Mouse (Mus musculus) kidney, adult 2 months (tissue): ENCODE measurements around the gene Pxn.

ENCODE experiments used
- CTCF ChIP-seq: fragments of 200-500 bp; conservative IDR thresholded peaks from 2 replicates; pipeline ENCODE4 v1.5.1; 2011; ENCODE audit warnings: low read depth, mild to moderate bottlenecking, control low read depth, low read length, moderate library complexity, mixed read lengths; ENCODE audit not compliant: insufficient read depth, insufficient read length
- POLR2A ChIP-seq: fragments of 200-500 bp; IDR thresholded peaks from one replicate; pipeline ENCODE4 v1.6.1; 2011; ENCODE audit warnings: low read depth, low read length, control low read depth

DNA sequence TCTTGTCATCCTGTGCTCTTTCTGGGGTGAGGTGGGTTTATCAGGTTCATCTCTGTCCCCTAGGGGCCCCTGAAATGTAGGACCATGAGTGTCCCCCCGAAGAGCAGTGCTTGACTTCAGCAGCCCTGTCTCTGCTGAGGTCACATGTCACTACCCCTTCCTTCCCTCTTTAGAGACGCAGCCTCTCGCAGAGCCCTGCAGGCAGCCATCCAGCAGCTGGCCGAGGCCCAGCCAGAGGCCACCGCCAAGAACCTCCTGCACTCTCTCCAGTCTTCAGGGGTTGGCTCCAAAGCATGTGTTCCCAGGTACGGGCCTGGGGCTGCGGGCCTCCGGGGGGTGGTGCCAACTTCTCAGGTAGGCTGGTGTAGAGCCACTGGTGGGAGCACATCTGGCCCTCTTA lies 68.5 kb downstream of the Pxn start:
- TF ChIP-seq CTCF, result no peak
- no peak for TF ChIP-seq POLR2A
